Mouse (Mus musculus): Measurements from ENCODE around the gene 4930426L09Rik. TPM values are rescaled to one million over a fixed set of nuclear protein-coding genes. Genes with fewer than 3 reads are reported as not detected.

Gene 4930426L09Rik
- total RNA-seq (2015), result 1.2 and 1.4 TPM in 2 replicates
- total RNA-seq (2017), result 0.17 TPM in 1 of 2 replicates, not detected in the other

DNA sequence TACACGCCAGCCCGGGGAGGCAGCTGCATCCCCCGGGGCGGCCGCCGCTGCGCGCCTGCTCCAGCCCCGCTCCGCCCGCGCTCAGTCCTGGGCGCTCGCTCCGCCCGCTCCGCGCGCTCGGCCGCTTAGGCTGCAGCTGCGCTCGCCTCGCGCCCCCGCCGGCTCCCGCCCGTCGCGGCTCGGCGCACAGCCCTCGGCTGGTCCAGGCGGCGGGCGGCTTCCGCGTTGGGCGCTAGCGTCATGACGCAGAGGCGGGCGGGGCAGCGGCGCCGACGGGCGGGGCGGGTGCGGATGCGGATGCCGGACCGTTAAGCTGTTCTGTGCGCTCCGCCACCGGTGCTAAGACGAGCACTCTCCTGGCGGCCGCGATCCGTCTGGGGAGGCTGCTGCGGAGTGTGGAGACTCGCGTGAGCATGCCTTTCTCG is at the start of gene 4930426L09Rik, which contains the start of gene Pip4k2a:
Gene 4930426L09Rik (plus strand): TSS at position 290 of the 425 bp plus-strand sequence.
Gene Pip4k2a (minus strand): TSS at position 73 of the 425 bp plus-strand sequence.
- ATAC-seq (replicated peaks; ENCODE audit: poor library complexity), result peak; percentile 82

- no peak for ATAC-seq (replicated peaks; ENCODE audit: poor library complexity)
Observed at GRCm38 (mm10) chr2:18948741-18949140, 49.4 kb upstream of the 4930426L09Rik start.

- no peak for ATAC-seq (replicated peaks; ENCODE audit: poor library complexity)
Observed at GRCm38 (mm10) chr2:18950758-18951157, 47.4 kb upstream of the 4930426L09Rik start.

- peak; percentile 65 for ATAC-seq (replicated peaks; ENCODE audit: poor library complexity)
Observed at GRCm38 (mm10) chr2:18952102-18952673, 46.0 kb upstream of the 4930426L09Rik start.

DNA sequence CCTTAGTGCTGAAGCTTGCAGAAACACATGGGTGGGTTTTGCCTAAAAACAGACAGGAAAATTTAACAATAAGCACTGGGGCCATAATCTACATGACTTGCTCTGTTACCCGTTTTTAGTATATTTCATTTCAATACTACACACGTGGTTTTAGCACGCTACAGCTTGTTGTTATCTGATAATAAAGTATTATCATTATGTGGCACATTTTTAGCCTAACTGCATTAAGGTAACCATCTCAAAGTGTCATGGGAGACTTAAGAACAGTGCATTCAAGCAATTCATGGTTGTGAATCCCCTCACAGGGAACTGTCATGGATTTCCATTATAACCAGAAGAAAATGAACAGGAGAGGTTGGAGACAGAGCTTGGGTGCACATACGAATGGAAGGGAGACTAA is 43.7 kb upstream of the 4930426L09Rik start:
- ATAC-seq (replicated peaks; ENCODE audit: poor library complexity), result peak; percentile 21

- ATAC-seq (replicated peaks; ENCODE audit: poor library complexity), result no peak
Observed at GRCm38 (mm10) chr2:18955022-18955421, 43.1 kb upstream of the 4930426L09Rik start.

- ATAC-seq (replicated peaks; ENCODE audit: poor library complexity), result 0 out of 2 replicates have a peak, but pooled peaks have one; percentile 3
Observed at GRCm38 (mm10) chr2:18955671-18956070, 42.5 kb upstream of the 4930426L09Rik start.

DNA sequence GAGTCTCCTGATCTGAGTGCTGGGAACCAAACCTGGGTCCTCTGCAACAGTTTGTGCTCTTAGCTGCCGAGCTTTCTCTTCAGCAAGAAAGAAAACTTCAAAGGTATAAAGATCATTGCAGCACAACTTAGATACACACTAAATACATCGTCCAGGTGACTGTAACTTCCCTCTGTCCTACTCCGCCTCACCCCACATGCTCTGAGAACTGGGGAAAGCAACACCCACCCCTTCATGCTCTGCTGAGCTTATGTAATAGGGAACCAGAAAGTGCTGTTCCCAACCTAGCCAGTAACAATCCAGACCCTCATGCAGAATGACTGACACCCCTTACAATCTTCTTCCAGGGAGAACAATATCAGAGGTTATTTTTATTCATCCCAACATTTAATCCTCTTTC is 41.7 kb upstream of the 4930426L09Rik start:
- no peak for ATAC-seq (replicated peaks; ENCODE audit: poor library complexity)

- no peak for ATAC-seq (replicated peaks; ENCODE audit: poor library complexity)
Observed at GRCm38 (mm10) chr2:18956945-18957344, 41.2 kb upstream of the 4930426L09Rik start.

DNA sequence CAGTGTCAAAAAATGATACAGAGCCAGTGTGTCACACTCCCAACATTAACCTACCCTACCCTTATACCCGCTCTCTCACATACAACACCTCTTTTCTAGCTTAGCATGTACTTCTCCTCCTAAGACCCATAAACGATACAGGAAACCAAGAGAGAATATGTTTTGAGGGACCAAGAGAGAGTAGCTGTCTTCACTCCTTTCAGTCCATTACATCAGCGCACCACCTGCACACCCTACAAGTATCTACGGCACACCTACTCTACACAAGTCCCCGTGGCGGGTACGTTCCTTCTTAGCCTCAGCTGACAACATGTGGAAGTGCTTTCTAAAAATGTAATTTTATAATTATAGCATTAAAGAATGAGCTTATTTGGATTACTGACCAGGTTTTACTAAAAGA is 40.7 kb upstream of the 4930426L09Rik start:
- no peak for ATAC-seq (replicated peaks; ENCODE audit: poor library complexity)

DNA sequence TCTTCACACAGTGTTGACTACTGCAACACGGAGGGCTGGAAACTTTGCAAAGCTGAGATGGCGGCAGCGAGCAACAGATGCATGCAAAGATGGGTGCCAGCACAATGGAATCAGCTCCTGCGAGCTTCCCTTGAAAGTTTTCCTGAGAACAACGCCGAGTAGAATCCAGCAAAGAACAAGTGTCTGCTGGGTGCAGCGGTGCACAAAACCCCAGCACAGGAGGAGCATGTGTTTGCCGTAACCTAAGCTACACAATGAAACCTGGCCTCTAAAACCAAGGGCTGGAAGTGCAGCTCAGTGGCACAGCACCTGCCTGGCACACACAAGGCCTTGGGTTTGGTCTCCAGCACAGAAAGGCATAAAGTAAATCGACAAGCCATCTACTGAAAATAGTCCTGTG is 40.1 kb upstream of the 4930426L09Rik start:
- ATAC-seq (replicated peaks; ENCODE audit: poor library complexity), result no peak

DNA sequence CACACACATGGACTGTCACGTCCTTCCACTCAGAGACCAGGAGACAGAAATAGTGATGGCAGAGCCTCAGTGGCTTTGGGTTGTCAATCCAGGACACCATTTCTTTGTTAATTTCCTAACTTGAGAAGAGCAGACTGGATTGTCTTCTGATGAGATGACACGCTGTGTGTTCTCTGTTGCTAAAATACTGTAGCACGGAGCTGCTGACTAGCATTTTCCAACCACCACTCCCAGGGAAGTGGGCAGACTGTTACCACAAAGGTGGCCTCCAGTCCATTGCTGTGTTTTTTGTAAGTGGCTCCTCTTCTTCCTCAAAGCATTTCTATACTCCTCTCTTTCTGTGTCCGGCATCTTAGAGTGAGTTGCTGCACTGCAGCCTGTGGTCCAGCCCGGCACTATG is 39.6 kb upstream of the 4930426L09Rik start:
- ATAC-seq (replicated peaks; ENCODE audit: poor library complexity), result peak; percentile 10

GRCm38 (mm10) chr2:18959008-18959407 is 39.1 kb upstream of the 4930426L09Rik start:
- ATAC-seq (replicated peaks; ENCODE audit: poor library complexity), result peak; percentile 27

DNA sequence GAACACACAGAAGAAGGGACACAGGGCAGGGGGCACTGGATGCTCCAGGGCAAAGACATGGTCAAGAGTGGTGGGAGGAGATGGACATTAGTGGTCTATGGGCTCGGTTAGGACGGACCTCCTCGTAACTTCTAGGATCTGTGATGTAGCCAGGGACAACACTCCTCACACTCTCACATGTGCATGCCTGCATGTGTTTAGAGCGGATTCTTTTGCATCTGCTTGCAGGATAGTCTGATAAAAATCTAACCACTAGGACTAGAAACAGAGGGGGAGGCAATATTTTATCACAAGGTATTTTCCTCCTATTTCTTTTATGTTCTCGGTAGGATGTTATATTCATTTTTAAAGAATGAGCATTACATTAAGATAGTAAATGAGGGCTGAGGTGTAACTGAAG is 38.6 kb upstream of the 4930426L09Rik start:
- ATAC-seq (replicated peaks; ENCODE audit: poor library complexity), result no peak

GRCm38 (mm10) chr2:18960376-18960973 is 37.7 kb upstream of the 4930426L09Rik start:
- ATAC-seq (replicated peaks; ENCODE audit: poor library complexity), result no peak

- peak; percentile 45 for ATAC-seq (replicated peaks; ENCODE audit: poor library complexity)
Observed at GRCm38 (mm10) chr2:18962502-18962901, 35.6 kb upstream of the 4930426L09Rik start.

- peak; percentile 35 for ATAC-seq (replicated peaks; ENCODE audit: poor library complexity)
Observed at GRCm38 (mm10) chr2:18963286-18964040, 34.7 kb upstream of the 4930426L09Rik start.

DNA sequence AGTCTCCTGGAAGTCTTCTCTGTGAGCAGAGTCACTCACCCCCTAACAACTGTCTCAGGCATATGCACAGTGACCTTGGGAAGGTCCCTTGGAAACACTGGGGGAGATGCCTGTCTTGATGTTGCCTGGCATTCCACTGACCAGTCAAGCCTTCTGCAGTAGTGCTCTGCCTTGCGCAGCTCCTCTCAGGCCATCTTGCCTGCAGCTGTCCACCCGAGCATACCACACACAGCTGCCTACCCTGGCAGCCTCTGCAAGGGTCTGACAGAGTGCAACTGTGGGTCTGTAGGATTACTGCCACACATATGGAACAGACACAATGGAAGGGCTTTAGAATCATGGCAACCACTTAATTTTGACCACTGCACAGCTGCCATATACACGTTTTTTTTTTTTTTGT is 33.0 kb upstream of the 4930426L09Rik start:
- ATAC-seq (replicated peaks; ENCODE audit: poor library complexity), result no peak

GRCm38 (mm10) chr2:18965950-18966349 is 32.2 kb upstream of the 4930426L09Rik start:
- ATAC-seq (replicated peaks; ENCODE audit: poor library complexity), result no peak

GRCm38 (mm10) chr2:18966566-18966965 is 31.6 kb upstream of the 4930426L09Rik start:
- ATAC-seq (replicated peaks; ENCODE audit: poor library complexity), result no peak

DNA sequence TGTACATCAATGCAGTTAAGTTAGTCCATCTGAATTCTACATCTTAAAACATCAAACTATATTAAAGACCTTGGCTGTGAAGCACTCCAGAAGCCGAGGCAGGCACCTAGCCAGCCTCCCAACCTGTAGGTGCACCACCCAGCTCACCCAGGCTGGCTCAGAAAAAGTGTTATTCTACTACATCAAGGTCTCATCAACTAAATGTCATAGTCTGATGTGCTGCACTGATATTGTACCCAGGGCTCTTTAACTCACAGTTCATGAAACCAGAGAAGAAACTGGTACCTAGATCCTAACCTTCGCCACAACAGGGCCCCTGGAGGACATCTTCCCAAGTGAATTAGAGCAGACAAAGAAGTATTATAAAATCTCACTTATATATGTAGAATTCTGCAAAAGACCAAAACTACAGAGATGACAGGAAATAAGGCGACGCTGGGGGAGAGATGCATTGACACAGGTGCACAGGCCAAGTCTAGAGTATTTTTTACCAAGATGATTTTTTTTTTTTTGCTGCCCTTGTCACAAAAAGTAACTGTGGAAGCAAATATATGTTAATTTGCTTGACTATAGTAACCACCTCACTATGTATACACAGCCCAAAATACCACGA is 30.6 kb upstream of the 4930426L09Rik start:
- no peak for ATAC-seq (replicated peaks; ENCODE audit: poor library complexity)

All from megakaryocyte progenitor cell, adult 5-6 weeks (primary cell).